Mouse (Mus musculus) kidney, postnatal 0 days (tissue): Measurements from ENCODE around the gene Wdr34. TPM values are rescaled to one million over a fixed set of nuclear protein-coding genes. Genes with fewer than 3 reads are reported as not detected.

Experiments used
- ATAC-seq: fragments of 200-750 bp; cut with Nextera tagmentation; replicated peaks from 2 replicates; pipeline ENCODE4 v1.8.0; 2017; ENCODE audit warnings: low read depth, moderate number of reproducible peaks, moderate TSS enrichment, moderate library complexity; ENCODE audit not compliant: low FRiP score
- DNase-seq: peaks from one replicate; pipeline ENCODE4 v3.0.0-alpha.2; 2016; ENCODE audit warnings: low spot score
- H3K27ac ChIP-seq: fragments of 300-500 bp; sonication (generic); 2 replicates; pipeline ENCODE4 v1.5.1; 2014; ENCODE audit warnings: mild to moderate bottlenecking
- H3K27me3 ChIP-seq: fragments of 300-500 bp; sonication (generic); 2 replicates; pipeline ENCODE4 v1.6.1; 2014; ENCODE audit warnings: low read length, mixed read lengths; ENCODE audit not compliant: insufficient read depth
- H3K36me3 ChIP-seq: fragments of 300-500 bp; sonication (generic); 2 replicates; pipeline ENCODE4 v1.6.1; 2014; ENCODE audit warnings: low read length, mixed read lengths; ENCODE audit not compliant: insufficient read depth
- H3K4me1 ChIP-seq: fragments of 300-500 bp; sonication (generic); replicated peaks from 2 replicates; pipeline ENCODE4 v1.6.1; 2014; ENCODE audit warnings: antibody characterized with exemption, low read length, mixed read lengths; ENCODE audit not compliant: insufficient read depth
- H3K4me2 ChIP-seq: fragments of 300-500 bp; sonication (generic); 2 replicates; pipeline ENCODE4 v1.6.1; 2014; ENCODE audit warnings: mild to moderate bottlenecking, low read length, moderate library complexity, mixed read lengths
- H3K4me3 ChIP-seq: fragments of 300-500 bp; sonication (generic); replicated peaks from 2 replicates; pipeline ENCODE4 v1.5.1; 2014; ENCODE audit warnings: low read depth, low read length
- H3K9ac ChIP-seq: fragments of 300-500 bp; sonication (generic); 2 replicates; pipeline ENCODE4 v1.6.1; 2014; ENCODE audit warnings: low read depth, low read length
- H3K9me3 ChIP-seq: fragments of 300-500 bp; sonication (generic); replicated peaks from 2 replicates; pipeline ENCODE4 v1.6.1; 2016; ENCODE audit warnings: low read length, inconsistent platforms, mixed read lengths
- CTCF ChIP-seq: IDR thresholded peaks from 2 replicates; pipeline ENCODE4 v1.5.1; 2016; ENCODE audit warnings: antibody characterized with exemption, low read depth, mild to moderate bottlenecking, moderate library complexity
- WGBS: fragments of 180-500 bp; shearing (Covaris S2); extraction: QIAGEN DNeasy Blood & Tissue Kit; methylation state at CpG from one replicate; pipeline ENCODE4 v1.1.7; 2014; 5-methylcytosine and 5-hydroxymethylcytosine counted together
- polyA plus RNA-seq: library from polyadenylated mRNA; unstranded; fragments of >200 nt; fragmentation: Nextera tagmentation; extraction: Ambion mirVana; gene quantifications from 2 replicates; pipeline ENCODE4 v1.2.1, GENCODE M21; 2015

Wdr34 gene
- polyA plus RNA-seq, 1 experiment from 2014 or later, result 26.2 TPM

DNA sequence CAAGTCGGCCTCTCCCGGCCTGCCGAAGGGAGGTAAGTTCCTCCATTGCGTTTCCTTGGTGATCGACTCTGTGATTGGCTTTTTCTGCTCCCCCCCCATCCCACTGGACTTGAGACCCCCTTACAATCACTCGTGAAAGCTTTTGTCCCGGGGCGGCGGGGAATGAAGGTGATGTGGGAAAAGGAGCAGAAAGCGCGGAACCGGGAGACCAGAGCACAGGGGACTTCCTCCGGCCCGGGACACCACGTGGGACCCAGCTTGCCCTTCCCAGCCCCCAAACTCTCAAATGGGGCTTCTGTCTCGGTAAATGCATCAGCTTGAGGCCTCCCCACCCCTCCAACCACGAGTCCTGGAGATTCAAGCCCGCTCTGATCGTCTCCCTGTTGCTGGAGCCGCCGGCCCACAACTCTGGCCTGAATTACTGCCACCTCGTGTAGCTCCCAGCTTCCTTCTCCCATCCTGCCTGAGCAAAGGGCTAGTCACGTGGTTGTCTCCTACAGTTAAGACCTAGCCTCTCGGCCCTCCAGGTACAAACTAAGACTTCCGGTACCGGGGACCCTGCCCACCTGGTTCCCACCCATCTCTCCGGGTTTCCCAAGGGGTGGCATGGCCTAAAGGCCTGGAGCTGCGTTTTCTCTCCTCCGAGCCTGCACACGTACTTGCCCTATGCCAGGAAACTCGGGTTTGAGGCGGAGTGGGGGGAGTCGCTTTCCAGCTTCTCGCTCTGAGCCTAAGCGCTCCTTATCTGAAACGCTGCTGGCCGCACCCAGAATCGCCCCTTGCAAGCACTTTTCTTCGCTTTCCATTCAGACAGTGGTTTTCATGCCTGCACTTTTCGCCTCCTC is 13.8 kb upstream of the Wdr34 start:
- WGBS, result under 1% methylated on average over 40 of the region's 40 CpGs
- Histone ChIP-seq H3K4me3 (peak overlapping the region; percentile 48), H3K27ac (peak overlapping the region; percentile 91), H3K4me1 (peaks cover 18% of the 10 kb centered on the region), H3K9ac (peak overlapping the region; percentile 67), H3K9me3 (no peaks in the 10 kb centered on the region), H3K4me2 (peak overlapping the region; percentile 89), H3K36me3 (no peaks in the 10 kb centered on the region), H3K27me3 (no peaks in the 10 kb centered on the region)
- ATAC-seq, result peak; percentile 41; the same call in 1 of the 2 replicates
- TF ChIP-seq CTCF, result no peak
- DNase-seq, result peak; percentile 86

DNA sequence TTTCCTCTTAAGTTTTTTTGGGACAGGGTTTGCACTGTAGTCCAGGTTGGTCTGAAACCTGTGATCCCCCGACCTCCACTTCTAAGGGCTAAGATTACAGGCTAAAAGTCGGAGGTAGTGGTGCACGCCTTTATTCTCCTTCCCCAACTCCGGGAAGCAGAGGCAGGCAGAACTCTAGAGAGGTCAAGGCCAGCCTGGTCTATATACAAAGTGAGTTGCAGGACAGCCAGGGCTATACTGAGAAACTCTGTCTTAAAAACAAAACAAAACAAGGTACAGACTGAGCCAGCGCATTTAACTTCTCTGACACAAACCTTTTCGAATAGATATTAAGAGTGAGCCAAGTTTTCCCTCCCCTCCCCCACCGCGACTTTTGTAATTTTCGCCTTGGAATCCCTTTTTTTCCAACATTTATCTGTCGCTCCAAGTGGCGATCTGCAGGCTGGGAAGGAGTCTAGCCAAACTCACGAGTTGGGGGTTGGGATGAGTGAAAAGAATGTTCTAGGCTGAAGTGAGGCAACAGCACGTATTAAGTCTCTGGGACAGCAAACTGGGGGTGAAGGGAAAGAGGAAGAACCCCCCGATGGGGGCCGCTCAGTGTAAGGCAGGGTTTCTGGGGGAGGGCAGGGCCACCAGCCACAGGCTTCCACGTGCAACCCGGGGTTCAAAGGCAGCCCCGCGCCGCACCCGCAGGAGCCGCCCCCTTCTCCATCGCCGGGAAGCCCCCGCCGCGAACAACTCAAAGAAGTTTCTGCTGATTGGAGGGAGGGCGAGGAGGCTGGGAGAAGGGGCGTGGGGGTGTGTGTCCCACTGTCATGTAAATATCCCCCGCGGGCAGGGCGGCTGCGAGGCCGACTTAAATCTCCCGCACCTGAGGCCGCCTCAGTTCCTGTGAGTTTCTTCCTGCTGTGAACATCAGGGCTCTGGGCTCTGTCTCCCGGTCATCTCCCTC is 12.8 kb upstream of the Wdr34 start:
- no peak for ATAC-seq
- H3K4me3 ChIP-seq, result peak overlapping the region; percentile 48
- WGBS, result 7% methylated on average over 37 of the region's 37 CpGs

DNA sequence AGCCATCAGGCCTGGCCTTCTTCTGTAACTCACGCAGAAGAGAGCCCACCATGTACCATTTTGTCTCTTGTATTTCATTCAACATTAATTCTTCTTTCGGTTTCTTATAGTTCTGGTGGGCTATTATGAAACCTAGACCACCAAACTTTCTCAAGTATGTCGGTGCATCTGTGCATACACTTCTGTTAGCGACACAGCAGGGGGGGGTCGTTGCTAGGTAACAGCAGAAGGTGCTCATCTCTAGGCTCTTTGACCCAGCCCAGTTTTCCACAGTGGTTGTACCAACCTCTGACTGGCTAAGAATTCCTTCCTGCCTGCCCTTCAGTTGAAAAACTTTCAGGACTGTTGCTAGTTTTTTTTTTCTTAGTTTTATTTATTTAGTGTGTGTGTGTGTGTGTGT is 9.7 kb upstream of the Wdr34 start:
- H3K9ac ChIP-seq, result no peak overlapping the region
- WGBS, result 61% methylated on average over 5 of the region's 5 CpGs
- DNase-seq, result no peak
- H3K36me3 ChIP-seq, result no peaks in the 10 kb centered on the region
- H3K4me2 ChIP-seq, result no peak overlapping the region
- TF ChIP-seq CTCF, result no peak
- H3K27me3 ChIP-seq, result no peaks in the 10 kb centered on the region
- ATAC-seq, result no peak
- H3K4me1 ChIP-seq, result peaks cover 3% of the 10 kb centered on the region; the same call in 1 of the 2 replicates
- H3K27ac ChIP-seq, result no peak overlapping the region
- no peaks in the 10 kb centered on the region for H3K9me3 ChIP-seq
- H3K4me3 ChIP-seq, result no peak overlapping the region

More for the DNA sequence above, 12.8 kb upstream of the Wdr34 start:
- no peaks in the 10 kb centered on the region for H3K27me3 ChIP-seq
- peak overlapping the region; percentile 67 for H3K9ac ChIP-seq
- no peaks in the 10 kb centered on the region for H3K36me3 ChIP-seq
- TF ChIP-seq CTCF, result no peak
- H3K4me2 ChIP-seq, result peak overlapping the region; percentile 89
- H3K27ac ChIP-seq, result peak overlapping the region; percentile 91
- peaks cover 18% of the 10 kb centered on the region for H3K4me1 ChIP-seq
- DNase-seq, result peak; percentile 71
- no peaks in the 10 kb centered on the region for H3K9me3 ChIP-seq

DNA sequence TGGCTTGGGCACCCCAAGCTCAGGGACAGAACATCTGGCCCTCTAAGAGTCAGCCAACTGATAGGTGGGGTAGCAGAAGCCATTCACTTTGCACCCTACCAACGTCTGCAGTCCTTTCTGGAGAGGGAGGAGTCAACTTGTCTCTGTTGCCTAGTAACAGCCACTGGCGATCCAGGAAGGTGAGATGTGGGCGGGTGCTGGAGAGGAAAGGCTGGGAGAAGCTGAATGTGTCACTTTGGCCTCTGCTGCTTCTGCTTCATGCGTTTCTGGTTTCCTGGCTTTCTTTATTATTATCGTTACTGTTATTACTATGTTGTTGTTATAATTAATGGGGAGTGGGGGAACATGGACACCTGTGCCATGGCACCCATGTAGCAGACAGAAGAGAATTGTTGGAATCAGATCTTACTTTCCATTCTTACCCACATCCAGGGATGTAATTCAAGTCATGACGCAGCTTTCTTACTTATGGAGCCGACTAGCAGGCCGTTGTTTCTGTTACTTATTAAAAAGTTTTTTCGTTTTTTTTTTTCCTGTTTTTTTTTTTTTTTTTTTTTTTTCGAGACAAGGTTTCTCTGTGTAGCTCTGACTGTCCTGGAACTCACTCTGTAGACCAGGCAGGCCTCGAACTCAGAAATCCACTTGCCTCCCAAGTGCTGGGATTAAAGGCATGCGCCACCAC is 8.7 kb upstream of the Wdr34 start, which contains the start of gene Set:
TSS of gene Set (plus strand) at position 156 of the 682 bp plus-strand sequence.
- ATAC-seq (no peak), DNase-seq (peak; percentile 51)
- Histone ChIP-seq H3K27me3 (no peaks in the 10 kb centered on the region), H3K4me2 (no peak within 1 kb of the TSS), H3K36me3 (no peaks in the 10 kb centered on the region), H3K27ac (no peak within 1 kb of the TSS), H3K4me1 (no peaks in the 10 kb centered on the region), H3K9me3 (no peaks in the 10 kb centered on the region), H3K9ac (no peak within 1 kb of the TSS), H3K4me3 (no peak within 1 kb of the TSS)
- TF ChIP-seq CTCF, result no peak
- WGBS, result 42% methylated on average over 11 of the region's 12 CpGs

DNA sequence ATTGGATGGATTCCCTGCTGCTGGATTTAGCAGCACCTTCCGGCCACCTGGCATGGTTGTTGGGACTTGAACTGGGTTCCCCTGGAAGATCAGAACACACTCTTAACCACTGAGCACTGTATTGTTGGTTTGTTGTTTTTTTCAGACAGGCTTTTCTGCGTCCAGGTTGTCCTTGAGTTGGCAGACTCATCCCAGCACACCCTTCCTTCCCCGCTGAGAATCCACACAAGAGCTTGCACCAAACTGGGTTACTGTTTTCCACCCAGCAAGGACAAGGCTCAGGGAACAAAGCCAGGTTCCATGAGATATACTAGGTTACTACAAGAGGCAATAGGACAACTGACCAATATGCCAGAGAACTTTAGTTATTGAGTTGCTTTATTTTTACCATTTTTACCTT is 8.1 kb upstream of the Wdr34 start:
- DNase-seq (no peak), ATAC-seq (no peak)
- H3K36me3 ChIP-seq, result no peaks in the 10 kb centered on the region
- no peak overlapping the region for H3K4me3 ChIP-seq
- H3K9ac ChIP-seq, result no peak overlapping the region
- no peak for TF ChIP-seq CTCF
- H3K27me3 ChIP-seq, result no peaks in the 10 kb centered on the region
- WGBS, result 90% methylated on average over 3 of the region's 3 CpGs
- no peaks in the 10 kb centered on the region for H3K4me1 ChIP-seq
- no peak overlapping the region for H3K4me2 ChIP-seq
- H3K27ac ChIP-seq, result no peak overlapping the region
- H3K9me3 ChIP-seq, result no peaks in the 10 kb centered on the region
